ENCODE assay signal across 8 mouse cellular contexts in genomic region chr15:99723120-99723514, GRCm38 (mm10). TPM values are rescaled to one million over a fixed set of nuclear protein-coding genes. Genes with fewer than 3 reads are reported as not detected.
DNase-seq lines count a peak whose midpoint lies in the region; ATAC-seq and TF ChIP-seq lines count a peak whose summit lies in the region.

No protein-coding gene starts in this region.

- TF ChIP-seq POLR2A in liver, adult 2 months (IDR thresholded peaks at IDR 0.05; ENCODE audit: extremely low read depth, insufficient read depth, low read length), result no peak

- H3K9ac ChIP-seq in liver, adult 2 months (ENCODE audit: low read depth, low read length), result no peak overlapping the region
- no peak overlapping the region for H3K9ac ChIP-seq in hindbrain, embryonic 15.5 days
- no peak overlapping the region for H3K9ac ChIP-seq in neural tube, embryonic 13.5 days

- ATAC-seq in hindbrain, embryonic 15.5 days (ENCODE audit: low FRiP score, low read depth), result no peak
- no peak for ATAC-seq in neural tube, embryonic 13.5 days (ENCODE audit: low read depth)
- ATAC-seq in erythroid progenitor cell, adult 5-6 weeks (replicated peaks; ENCODE audit: low FRiP score, poor library complexity, severe bottlenecking), result no peak

- TF ChIP-seq CTCF in liver, adult 2 months (IDR thresholded peaks at IDR 0.05; ENCODE audit: low read depth, low read length), result no peak

- WGBS in liver, adult 2 months, result 61% methylated on average over 10 of the region's 10 CpGs
- WGBS in hindbrain, embryonic 15.5 days, result 57% methylated on average over 10 of the region's 10 CpGs
- WGBS in neural tube, embryonic 13.5 days, result 72% methylated on average over 10 of the region's 10 CpGs

- peaks cover 2% of the 10 kb centered on the region; the same call in 1 of the 2 replicates for H3K36me3 ChIP-seq in liver, adult 2 months (ENCODE audit: control insufficient read depth, insufficient read depth, low read length)
- peaks cover 13% of the 10 kb centered on the region for H3K36me3 ChIP-seq in hindbrain, embryonic 15.5 days
- peaks cover 50% of the 10 kb centered on the region for H3K36me3 ChIP-seq in neural tube, embryonic 13.5 days

- peaks cover 45% of the 10 kb centered on the region for H3K4me1 ChIP-seq in liver, adult 2 months (ENCODE audit: control insufficient read depth, insufficient read depth, low read length)
- peaks cover 32% of the 10 kb centered on the region for H3K4me1 ChIP-seq in hindbrain, embryonic 15.5 days (replicated peaks)
- peaks cover 42% of the 10 kb centered on the region for H3K4me1 ChIP-seq in neural tube, embryonic 13.5 days (replicated peaks)

- H3K9me3 ChIP-seq in hindbrain, embryonic 15.5 days, result no peaks in the 10 kb centered on the region
- H3K9me3 ChIP-seq in neural tube, embryonic 13.5 days, result no peaks in the 10 kb centered on the region

- H3K4me2 ChIP-seq in hindbrain, embryonic 15.5 days, result no peak overlapping the region
- H3K4me2 ChIP-seq in neural tube, embryonic 13.5 days, result no peak overlapping the region

- H3K27me3 ChIP-seq in liver, adult 2 months (ENCODE audit: control insufficient read depth, insufficient read depth, low read length), result no peaks in the 10 kb centered on the region
- H3K27me3 ChIP-seq in hindbrain, embryonic 15.5 days, result no peaks in the 10 kb centered on the region
- no peaks in the 10 kb centered on the region for H3K27me3 ChIP-seq in neural tube, embryonic 13.5 days

- peaks cover 5% of the 10 kb centered on the region; the same call in 1 of the 2 replicates for H3K79me2 ChIP-seq in liver, adult 2 months (ENCODE audit: control insufficient read depth, insufficient read depth, low read length)

- no peak overlapping the region for H3K4me3 ChIP-seq in liver, adult 2 months (ENCODE audit: insufficient read depth, low read depth, low read length)
- H3K4me3 ChIP-seq in hindbrain, embryonic 15.5 days, result no peak overlapping the region
- H3K4me3 ChIP-seq in neural tube, embryonic 13.5 days, result no peak overlapping the region

- peak; percentile 24 for DNase-seq in adrenal gland, postnatal 14 days
- DNase-seq in adrenal gland, postnatal 36 days, result no peak
- DNase-seq in liver, adult 2 months (ENCODE audit: extremely low read depth, low read depth, low spot score), result no peak
- no peak for DNase-seq in liver
- no peak for DNase-seq in layer of hippocampus, postnatal 36 days

- peak overlapping the region; percentile 67 for H3K27ac ChIP-seq in liver, adult 2 months (replicated peaks; ENCODE audit: insufficient read depth, low read depth, low read length)
- H3K27ac ChIP-seq in hindbrain, embryonic 15.5 days (replicated peaks), result peak overlapping the region; percentile 63
- peak overlapping the region; percentile 64 for H3K27ac ChIP-seq in neural tube, embryonic 13.5 days (replicated peaks)

RNA-seq across cellular contexts. Expression of gene Cox14, which starts 2.3 kb away (rescaled TPM):
- 177 and 199 TPM in 2 replicates for total RNA-seq in adrenal gland, postnatal 14 days (2021)
- 100 to 1,000 TPM; 227 to 257 TPM for total RNA-seq in adrenal gland, postnatal 36 days (2021)
- 58.6 and 70.0 TPM in 2 replicates for total RNA-seq in liver, adult 2 months (2014; rRNA removed)
- polyA plus RNA-seq in liver, adult 2 months (2012; rRNA removed), result 115 and 117 TPM in 2 replicates
- 171 and 178 TPM in 2 replicates for polyA plus RNA-seq in hindbrain, embryonic 15.5 days (2015; fragmentation: Nextera tagmentation; extraction: Ambion mirVana)
- polyA plus RNA-seq in neural tube, embryonic 13.5 days (2015; fragmentation: Nextera tagmentation; extraction: Ambion mirVana), result 170 and 181 TPM in 2 replicates
- total RNA-seq in layer of hippocampus, postnatal 36 days (2021), result 100 to 1,000 TPM; 122 to 134 TPM
- 11.3 and 15.5 TPM in 2 replicates for total RNA-seq in erythroid progenitor cell, adult 5-6 weeks (2015; ENCODE audit: low replicate concordance)
- total RNA-seq in erythroid progenitor cell, adult 5-6 weeks (2017; ENCODE audit: low replicate concordance), result 7.1 and 17.1 TPM in 2 replicates

RNA-seq across cellular contexts. Expression of gene Gpd1, which starts 5.8 kb away (rescaled TPM):
- 1,539 and 1,562 TPM in 2 replicates for total RNA-seq in adrenal gland, postnatal 14 days (2021)
- total RNA-seq in adrenal gland, postnatal 36 days (2021), result 1,000 to 10,000 TPM in 1 of 2 experiments, 100 to 1,000 TPM in 1; 945 to 1,041 TPM
- 147 and 151 TPM in 2 replicates for total RNA-seq in liver, adult 2 months (2014; rRNA removed)
- 233 and 311 TPM in 2 replicates for polyA plus RNA-seq in liver, adult 2 months (2012; rRNA removed)
- polyA plus RNA-seq in hindbrain, embryonic 15.5 days (2015; fragmentation: Nextera tagmentation; extraction: Ambion mirVana), result 3.6 and 4.7 TPM in 2 replicates
- 1.6 and 1.8 TPM in 2 replicates for polyA plus RNA-seq in neural tube, embryonic 13.5 days (2015; fragmentation: Nextera tagmentation; extraction: Ambion mirVana)
- total RNA-seq in layer of hippocampus, postnatal 36 days (2021), result 100 to 1,000 TPM; 135 to 146 TPM
- total RNA-seq in erythroid progenitor cell, adult 5-6 weeks (2015; ENCODE audit: low replicate concordance), result 2.1 and 2.9 TPM in 2 replicates
- 5.4 and 8.2 TPM in 2 replicates for total RNA-seq in erythroid progenitor cell, adult 5-6 weeks (2017; ENCODE audit: low replicate concordance)

RNA-seq across cellular contexts. Expression of gene Gm17349, which starts 17.8 kb away (rescaled TPM):
- total RNA-seq in adrenal gland, postnatal 14 days (2021), result 17.6 and 18.1 TPM in 2 replicates
- 10 to 100 TPM; 19.6 to 24.6 TPM for total RNA-seq in adrenal gland, postnatal 36 days (2021)
- total RNA-seq in liver, adult 2 months (2014; rRNA removed), result not detected in 2 replicates
- polyA plus RNA-seq in liver, adult 2 months (2012; rRNA removed), result 1.4 TPM in 1 of 2 replicates, not detected in the other
- polyA plus RNA-seq in hindbrain, embryonic 15.5 days (2015; fragmentation: Nextera tagmentation; extraction: Ambion mirVana), result not detected in 2 replicates
- polyA plus RNA-seq in neural tube, embryonic 13.5 days (2015; fragmentation: Nextera tagmentation; extraction: Ambion mirVana), result not detected in 2 replicates
- 1 to 10 TPM; 4.1 to 6.3 TPM for total RNA-seq in layer of hippocampus, postnatal 36 days (2021)
- total RNA-seq in erythroid progenitor cell, adult 5-6 weeks (2015; ENCODE audit: low replicate concordance), result not detected in 2 replicates
- not detected in 2 replicates for total RNA-seq in erythroid progenitor cell, adult 5-6 weeks (2017; ENCODE audit: low replicate concordance)

RNA-seq across cellular contexts. Expression of gene Smarcd1, which starts 21.2 kb away (rescaled TPM):
- 40.0 and 57.6 TPM in 2 replicates for total RNA-seq in adrenal gland, postnatal 14 days (2021)
- total RNA-seq in adrenal gland, postnatal 36 days (2021), result 10 to 100 TPM; 40.8 to 51.2 TPM
- total RNA-seq in liver, adult 2 months (2014; rRNA removed), result 2.0 and 3.1 TPM in 2 replicates
- polyA plus RNA-seq in liver, adult 2 months (2012; rRNA removed), result 8.5 and 9.3 TPM in 2 replicates
- polyA plus RNA-seq in hindbrain, embryonic 15.5 days (2015; fragmentation: Nextera tagmentation; extraction: Ambion mirVana), result 89.1 and 96.4 TPM in 2 replicates
- 117 and 134 TPM in 2 replicates for polyA plus RNA-seq in neural tube, embryonic 13.5 days (2015; fragmentation: Nextera tagmentation; extraction: Ambion mirVana)
- 100 to 1,000 TPM; 106 to 109 TPM for total RNA-seq in layer of hippocampus, postnatal 36 days (2021)
- 15.5 and 18.0 TPM in 2 replicates for total RNA-seq in erythroid progenitor cell, adult 5-6 weeks (2015; ENCODE audit: low replicate concordance)
- total RNA-seq in erythroid progenitor cell, adult 5-6 weeks (2017; ENCODE audit: low replicate concordance), result 5.3 and 9.7 TPM in 2 replicates

RNA-seq across cellular contexts. Expression of gene Cers5, which starts 49.6 kb away (rescaled TPM):
- 40.9 and 42.7 TPM in 2 replicates for total RNA-seq in adrenal gland, postnatal 14 days (2021)
- total RNA-seq in adrenal gland, postnatal 36 days (2021), result 10 to 100 TPM; 49.1 to 56.1 TPM
- 3.2 and 3.8 TPM in 2 replicates for total RNA-seq in liver, adult 2 months (2014; rRNA removed)
- 1.7 and 2.0 TPM in 2 replicates for polyA plus RNA-seq in liver, adult 2 months (2012; rRNA removed)
- polyA plus RNA-seq in hindbrain, embryonic 15.5 days (2015; fragmentation: Nextera tagmentation; extraction: Ambion mirVana), result 85.8 and 89.9 TPM in 2 replicates
- polyA plus RNA-seq in neural tube, embryonic 13.5 days (2015; fragmentation: Nextera tagmentation; extraction: Ambion mirVana), result 77.2 and 77.6 TPM in 2 replicates
- 10 to 100 TPM; 29.6 to 30.2 TPM for total RNA-seq in layer of hippocampus, postnatal 36 days (2021)
- total RNA-seq in erythroid progenitor cell, adult 5-6 weeks (2015; ENCODE audit: low replicate concordance), result 9.4 and 19.7 TPM in 2 replicates
- total RNA-seq in erythroid progenitor cell, adult 5-6 weeks (2017; ENCODE audit: low replicate concordance), result 3.3 and 7.6 TPM in 2 replicates

Comparison
In these comparisons a context has a peak if more than half of its experiments do, and no peak if none do; other contexts are left out.
1. RNA of gene Gpd1, which starts 5.8 kb away (total RNA-seq): 1,539 to 1,562 TPM in adrenal gland, postnatal 14 days, 945 to 1,041 TPM in adrenal gland, postnatal 36 days, 147 to 151 TPM in liver, adult 2 months and 135 to 146 TPM in layer of hippocampus, postnatal 36 days; 2.1 to 8.2 TPM in erythroid progenitor cell, adult 5-6 weeks; every median in the first group is over 10 times any median in the second.
2. Peak in every context shown above with its lines, with median percentiles within 50 percentile points of each other: H3K27ac ChIP-seq.